Mouse (Mus musculus) embryonic fibroblast, embryonic 13.5 days (primary cell): ENCODE data around the gene Tsku.

Experiments used
- CTCF ChIP-seq: IDR thresholded peaks from 2 replicates; pipeline ENCODE4 v1.5.1; 2011; ENCODE audit warnings: mild to moderate bottlenecking, control low read depth, low read length, moderate library complexity, borderline replicate concordance; ENCODE audit not compliant: insufficient read depth
- POLR2A ChIP-seq: IDR thresholded peaks from 2 replicates; pipeline ENCODE4 v1.6.1; 2011; ENCODE audit warnings: low read depth, mild to moderate bottlenecking, control low read depth, low read length, moderate library complexity

GRCm38 (mm10) chr7:98347471-98347870 lies 13.7 kb downstream of the Tsku start:
- TF ChIP-seq CTCF = no peak
- TF ChIP-seq POLR2A = no peak
